Mouse (Mus musculus) cerebellum, adult 2 months (tissue): Measurements from ENCODE around the gene Dock10.

Experiments
- CTCF ChIP-seq: fragments of 200-500 bp; IDR thresholded peaks from 2 replicates; pipeline ENCODE4 v1.5.1; 2011; ENCODE audit warnings: low read depth, mild to moderate bottlenecking, control low read depth, low read length, moderate library complexity, borderline replicate concordance; ENCODE audit not compliant: insufficient read depth
- POLR2A ChIP-seq: fragments of 200-500 bp; IDR thresholded peaks from 2 replicates; pipeline ENCODE4 v1.6.1; 2011; ENCODE audit warnings: low read length, control low read depth, borderline replicate concordance; ENCODE audit not compliant: insufficient read depth

DNA sequence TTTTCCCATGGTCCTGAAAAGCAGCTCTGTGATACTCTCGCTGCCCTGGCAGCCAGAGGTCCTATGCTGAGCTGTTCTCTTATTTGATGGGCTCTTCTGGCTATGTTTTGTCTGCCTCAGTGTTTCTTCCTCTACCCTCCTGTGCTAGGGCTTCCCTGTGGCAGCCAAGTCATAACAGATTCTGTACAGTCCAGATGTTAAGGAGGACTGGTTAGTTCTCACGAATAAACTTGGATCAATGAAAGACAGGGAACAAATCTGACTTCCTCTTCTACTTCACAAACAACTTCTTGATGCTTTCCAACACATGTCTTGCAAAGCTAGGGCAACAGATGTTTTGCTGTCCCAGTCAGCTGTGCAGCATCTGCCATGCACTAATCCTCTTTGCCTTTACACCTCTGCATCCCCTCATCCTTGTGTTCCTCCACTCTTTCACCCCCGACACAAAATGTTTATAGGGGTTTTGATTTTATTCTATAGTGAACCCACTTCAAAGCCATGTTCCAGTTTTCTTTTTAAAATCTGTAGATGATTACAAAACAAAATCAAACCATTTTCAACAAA lies 48.6 kb upstream of the Dock10 start:
- no peak for TF ChIP-seq CTCF
- no peak for TF ChIP-seq POLR2A
